Comparison of ENCODE assay signal across 21 mouse cellular contexts in genomic region chr3:61423945-61424344, GRCm38 (mm10). TPM values are rescaled to one million over a fixed set of nuclear protein-coding genes. Genes with fewer than 3 reads are reported as not detected.
DNase-seq lines count a peak whose midpoint lies in the region; ATAC-seq and TF ChIP-seq lines count a peak whose summit lies in the region.
"Had no signal": no experiment of that assay in that cellular context is flagged by ENCODE, and none has a peak within 500 bp of the region (broad histone marks: within the 10 kb centered on the region; RNA-seq: fewer than 3 reads in every experiment).

No protein-coding gene starts in this region.

- TF ChIP-seq EP300 in lung, postnatal 0 days (IDR thresholded peaks at IDR 0.05), result no peak

- no peak overlapping the region for H3K9ac ChIP-seq in embryonic facial prominence, embryonic 14.5 days (ENCODE audit: low read depth, low read length)
- no peak overlapping the region for H3K9ac ChIP-seq in lung, embryonic 14.5 days
- no peak overlapping the region for H3K9ac ChIP-seq in lung, postnatal 0 days (replicated peaks; ENCODE audit: low read depth)
- H3K9ac ChIP-seq: forebrain, embryonic 13.5 days; heart, embryonic 12.5 days; midbrain, embryonic 13.5 days had no signal

- H3K4me1 ChIP-seq in embryonic facial prominence, embryonic 14.5 days (ENCODE audit: control insufficient read depth, insufficient read depth, low read length), result no peaks in the 10 kb centered on the region
- H3K4me1 ChIP-seq in embryonic facial prominence, embryonic 10.5 days, result no peaks in the 10 kb centered on the region
- no peaks in the 10 kb centered on the region for H3K4me1 ChIP-seq in lung, embryonic 14.5 days (ENCODE audit: insufficient read depth)
- H3K4me1 ChIP-seq in lung, postnatal 0 days (ENCODE audit: insufficient read depth, low read depth, low read length), result no peaks in the 10 kb centered on the region
- H3K4me1 ChIP-seq: forebrain, embryonic 13.5 days; heart, embryonic 12.5 days; midbrain, embryonic 13.5 days had no signal

- no peak for ATAC-seq in embryonic facial prominence, embryonic 14.5 days (ENCODE audit: low read depth)
- ATAC-seq in lung, embryonic 14.5 days (ENCODE audit: insufficient read depth), result no peak
- ATAC-seq in lung, postnatal 0 days, result no peak
- no peak for ATAC-seq in megakaryocyte-erythroid progenitor cell, adult 5-6 weeks (replicated peaks; ENCODE audit: low FRiP score, low TSS enrichment, poor library complexity, severe bottlenecking)
- ATAC-seq: activated CD4-positive, CD25-positive, alpha-beta regulatory T cell, adult 4 months; forebrain, embryonic 13.5 days; hindbrain, embryonic 16.5 days; midbrain, embryonic 13.5 days; Patski had no signal

- no peaks in the 10 kb centered on the region for H3K9me3 ChIP-seq in embryonic facial prominence, embryonic 14.5 days (ENCODE audit: control insufficient read depth, low read length)
- no peaks in the 10 kb centered on the region for H3K9me3 ChIP-seq in embryonic facial prominence, embryonic 10.5 days
- H3K9me3 ChIP-seq in lung, embryonic 14.5 days (ENCODE audit: low read depth, low read length), result no peaks in the 10 kb centered on the region
- no peaks in the 10 kb centered on the region for H3K9me3 ChIP-seq in lung, postnatal 0 days (ENCODE audit: low read length)
- H3K9me3 ChIP-seq: forebrain, embryonic 13.5 days; heart, embryonic 12.5 days; midbrain, embryonic 13.5 days had no signal

- peak; percentile 50 for DNase-seq in embryonic facial prominence, embryonic 14.5 days (ENCODE audit: low spot score)
- DNase-seq in embryonic facial prominence, embryonic 10.5 days (ENCODE audit: low spot score), result no peak
- peak; percentile 45 for DNase-seq in lung, embryonic 14.5 days
- no peak for DNase-seq in lung, postnatal 0 days (ENCODE audit: low spot score)
- DNase-seq in 416B (ENCODE audit: low read depth), result peak; percentile 79
- peak; percentile 60 for DNase-seq in brain, adult 2 months (ENCODE audit: low read depth, low spot score)
- no peak for DNase-seq in thymus, postnatal 36 days
- DNase-seq: cerebellum, adult 8-10 months; heart, postnatal 36 days; kidney, adult 18-20 months; lung, adult 18-20 months; lung, postnatal 4 days had no signal

- 68% methylated on average over 5 of the region's 5 CpGs for WGBS in embryonic facial prominence, embryonic 14.5 days
- WGBS in embryonic facial prominence, embryonic 10.5 days, result 89% methylated on average over 5 of the region's 5 CpGs
- 40% methylated on average over 5 of the region's 5 CpGs for WGBS in lung, embryonic 14.5 days
- 36% methylated on average over 5 of the region's 5 CpGs for WGBS in lung, postnatal 0 days

- H3K27ac ChIP-seq in embryonic facial prominence, embryonic 14.5 days (replicated peaks; ENCODE audit: low read depth, low read length), result no peak overlapping the region
- no peak overlapping the region for H3K27ac ChIP-seq in embryonic facial prominence, embryonic 10.5 days (replicated peaks)
- H3K27ac ChIP-seq in lung, embryonic 14.5 days (ENCODE audit: low read depth), result no peak overlapping the region
- H3K27ac ChIP-seq in lung, postnatal 0 days (ENCODE audit: low read length), result no peak overlapping the region
- H3K27ac ChIP-seq: forebrain, embryonic 13.5 days; midbrain, embryonic 13.5 days had no signal

- H3K27me3 ChIP-seq in embryonic facial prominence, embryonic 14.5 days (replicated peaks; ENCODE audit: control insufficient read depth, insufficient read depth, low read length), result no peaks in the 10 kb centered on the region
- H3K27me3 ChIP-seq in embryonic facial prominence, embryonic 10.5 days (replicated peaks; ENCODE audit: low read depth, poor library complexity, severe bottlenecking), result no peaks in the 10 kb centered on the region
- H3K27me3 ChIP-seq in lung, embryonic 14.5 days (ENCODE audit: insufficient read depth, low read length), result no peaks in the 10 kb centered on the region
- H3K27me3 ChIP-seq in lung, postnatal 0 days (replicated peaks; ENCODE audit: insufficient read depth, low read length), result no peaks in the 10 kb centered on the region
- H3K27me3 ChIP-seq: forebrain, embryonic 13.5 days; heart, embryonic 12.5 days; midbrain, embryonic 13.5 days had no signal

- H3K4me3 ChIP-seq in embryonic facial prominence, embryonic 14.5 days (ENCODE audit: low read depth, low read length), result no peak overlapping the region
- no peak overlapping the region for H3K4me3 ChIP-seq in embryonic facial prominence, embryonic 10.5 days
- no peak overlapping the region for H3K4me3 ChIP-seq in lung, embryonic 14.5 days (ENCODE audit: low read depth, low read length)
- no peak overlapping the region for H3K4me3 ChIP-seq in lung, postnatal 0 days (ENCODE audit: low read depth, low read length)
- H3K4me3 ChIP-seq: forebrain, embryonic 13.5 days; heart, embryonic 12.5 days; midbrain, embryonic 13.5 days had no signal

- TF ChIP-seq CTCF in lung, embryonic 14.5 days (IDR thresholded peaks at IDR 0.05; ENCODE audit: low read depth), result no peak
- no peak for TF ChIP-seq CTCF in lung, postnatal 0 days (IDR thresholded peaks at IDR 0.05)

- no peaks in the 10 kb centered on the region for H3K36me3 ChIP-seq in embryonic facial prominence, embryonic 14.5 days (ENCODE audit: control insufficient read depth, insufficient read depth, low read length)
- no peaks in the 10 kb centered on the region for H3K36me3 ChIP-seq in embryonic facial prominence, embryonic 10.5 days (replicated peaks)
- no peaks in the 10 kb centered on the region for H3K36me3 ChIP-seq in lung, embryonic 14.5 days (ENCODE audit: insufficient read depth)
- H3K36me3 ChIP-seq in lung, postnatal 0 days (ENCODE audit: insufficient read depth, low read length), result no peaks in the 10 kb centered on the region
- H3K36me3 ChIP-seq: heart, embryonic 12.5 days; midbrain, embryonic 13.5 days had no signal

- H3K4me2 ChIP-seq in embryonic facial prominence, embryonic 14.5 days (ENCODE audit: low read depth, low read length), result no peak overlapping the region
- H3K4me2 ChIP-seq in lung, embryonic 14.5 days, result no peak overlapping the region
- H3K4me2 ChIP-seq in lung, postnatal 0 days (replicated peaks; ENCODE audit: low read depth, low read length), result no peak overlapping the region
- H3K4me2 ChIP-seq: forebrain, embryonic 13.5 days; heart, embryonic 12.5 days; midbrain, embryonic 13.5 days had no signal

RNA-seq across cellular contexts. Expression of gene B430305J03Rik, which starts 58.2 kb away (rescaled TPM):
- polyA plus RNA-seq in embryonic facial prominence, embryonic 14.5 days (2014; fragmentation: Nextera tagmentation; extraction: Ambion mirVana), result not detected in 2 replicates
- not detected in 2 replicates for polyA plus RNA-seq in embryonic facial prominence, embryonic 10.5 days (2016; fragmentation: Nextera tagmentation; extraction: Ambion mirVana)
- not detected in 2 replicates for polyA plus RNA-seq in lung, embryonic 14.5 days (2014; fragmentation: Nextera tagmentation; extraction: Ambion mirVana)
- polyA plus RNA-seq in lung, postnatal 0 days (2015; fragmentation: Nextera tagmentation; extraction: Ambion mirVana), result not detected in 2 replicates
- 0.17 and 0.28 TPM in 2 replicates for total RNA-seq in megakaryocyte-erythroid progenitor cell, adult 5-6 weeks (2014; fragmentation: Nextera tagmentation)
- 0.05 and 0.19 TPM in 2 replicates for total RNA-seq in megakaryocyte-erythroid progenitor cell, adult 5-6 weeks (2017)
- total RNA-seq: gastrocnemius, adult 18-20 months had no signal
- polyA plus RNA-seq: activated CD4-positive, CD25-positive, alpha-beta regulatory T cell, adult 4 months; forebrain, embryonic 13.5 days; heart, embryonic 12.5 days; hindbrain, embryonic 16.5 days; midbrain, embryonic 13.5 days; neural tube, embryonic 11.5 days had no signal

Comparison
In these comparisons a context has a peak if more than half of its experiments do, and no peak if none do; other contexts are left out.
1. DNase-seq: peak in embryonic facial prominence, embryonic 14.5 days (single experiment), lung, embryonic 14.5 days (single experiment), 416B (single experiment) and brain, adult 2 months (single experiment); none in embryonic facial prominence, embryonic 10.5 days (single experiment), lung, postnatal 0 days (single experiment) and thymus, postnatal 36 days (0 of 2).